Mouse (Mus musculus): Measurements from ENCODE around the gene Fam13c. TPM values are rescaled to one million over a fixed set of nuclear protein-coding genes. Genes with fewer than 3 reads are reported as not detected.
A peak's percentile ranks its signal among the peaks of the same experiment; 100 is the strongest.

Fam13c gene
- total and polyA plus RNA-seq, 3 experiments = 0.16 TPM; not detected in 2

DNA sequence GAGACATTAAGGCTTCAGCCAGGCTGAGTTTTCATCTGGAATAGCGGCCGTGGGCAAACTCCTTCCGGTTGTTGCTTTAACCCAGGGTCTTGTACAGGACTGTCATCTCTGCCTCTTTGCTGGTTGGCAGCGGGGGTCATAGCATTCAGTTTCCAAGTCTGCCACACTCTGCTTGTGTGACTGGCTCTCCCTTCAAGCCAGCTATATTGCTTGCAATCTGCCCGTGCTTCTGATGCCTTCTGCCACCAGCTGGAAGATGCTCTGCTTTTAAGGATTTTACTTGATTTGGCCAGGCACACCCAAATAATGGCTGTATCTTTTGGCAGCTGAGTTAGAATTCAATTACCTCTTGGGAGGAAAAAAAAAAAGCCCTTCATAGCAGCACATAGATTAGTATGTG is 65.6 kb downstream of the Fam13c start:
- Histone ChIP-seq H3K4me1 (ENCODE audit: insufficient read depth, low read depth, low read length) (no peaks in the 10 kb centered on the region), H3K27me3 (ENCODE audit: insufficient read depth, low read length) (no peaks in the 10 kb centered on the region), H3K4me3 (ENCODE audit: low read depth, low read length) (no peak overlapping the region), H3K9me3 (replicated peaks) (peaks cover 47% of the 10 kb centered on the region), H3K36me3 (replicated peaks) (no peaks in the 10 kb centered on the region)
- no peak for DNase-seq (ENCODE audit: low spot score)
- no peak for TF ChIP-seq GATA1 (IDR thresholded peaks at IDR 0.05; ENCODE audit: borderline replicate concordance, low read length)
- TF ChIP-seq GATA2 (IDR thresholded peaks at IDR 0.05; ENCODE audit: borderline replicate concordance, low read depth, low read length) = no peak
- TF ChIP-seq CTCF (IDR thresholded peaks at IDR 0.05; ENCODE audit: low read depth, low read length) = no peak
- TF ChIP-seq TAL1 (conservative IDR thresholded peaks at IDR 0.05; ENCODE audit: low read depth, low read length) = no peak
- no peak for TF ChIP-seq POLR2AphosphoS5 (IDR thresholded peaks at IDR 0.05; ENCODE audit: insufficient replicate concordance, low read depth, low read length)
- ATAC-seq (ENCODE audit: extremely low read depth, insufficient number of reproducible peaks, low FRiP score, poor library complexity, severe bottlenecking) = no peak

DNA sequence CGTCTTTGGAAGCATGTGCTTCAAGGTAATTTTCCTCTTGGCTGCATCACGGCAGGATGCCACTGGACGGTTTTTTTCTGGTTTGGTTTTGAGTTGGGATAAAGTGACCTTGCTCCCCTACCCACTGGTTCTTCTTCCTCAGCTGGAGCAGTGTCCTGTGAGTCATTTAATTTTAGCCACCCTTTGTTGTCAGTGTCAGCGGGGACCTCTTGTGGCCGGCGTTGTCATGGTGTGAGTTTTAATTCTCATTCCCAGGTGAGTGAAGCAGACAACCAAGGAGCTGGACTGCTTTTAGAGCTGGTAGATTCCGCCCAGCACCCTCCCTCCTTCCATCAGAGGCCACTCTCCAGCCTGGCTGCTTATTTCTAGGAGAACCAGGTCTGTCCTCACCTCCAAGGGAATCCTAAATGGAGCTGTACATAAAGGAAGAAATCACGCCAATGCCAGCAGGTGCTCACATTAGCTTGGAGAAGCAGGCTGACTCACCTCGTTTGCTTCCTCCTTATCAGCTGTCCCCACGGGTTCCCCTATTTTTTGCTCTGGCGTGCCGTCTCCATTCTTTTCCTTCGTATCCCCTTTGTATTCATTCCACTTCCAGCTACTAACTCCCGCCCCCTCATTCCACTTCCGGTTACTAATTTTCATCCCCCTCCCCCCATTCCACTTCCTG is 66.4 kb downstream of the Fam13c start:
- DNase-seq (ENCODE audit: low spot score) (no peak), ATAC-seq (ENCODE audit: extremely low read depth, insufficient number of reproducible peaks, low FRiP score, poor library complexity, severe bottlenecking) (no peak)
- Histone ChIP-seq H3K36me3 (replicated peaks) (no peaks in the 10 kb centered on the region), H3K4me3 (ENCODE audit: low read depth, low read length) (no peak overlapping the region), H3K9me3 (replicated peaks) (peaks cover 43% of the 10 kb centered on the region), H3K27me3 (ENCODE audit: insufficient read depth, low read length) (no peaks in the 10 kb centered on the region), H3K4me1 (ENCODE audit: insufficient read depth, low read depth, low read length) (no peaks in the 10 kb centered on the region)
- TF ChIP-seq TAL1 (conservative IDR thresholded peaks at IDR 0.05; ENCODE audit: low read depth, low read length) (no peak), GATA2 (IDR thresholded peaks at IDR 0.05; ENCODE audit: borderline replicate concordance, low read depth, low read length) (no peak), POLR2AphosphoS5 (IDR thresholded peaks at IDR 0.05; ENCODE audit: insufficient replicate concordance, low read depth, low read length) (no peak), GATA1 (IDR thresholded peaks at IDR 0.05; ENCODE audit: borderline replicate concordance, low read length) (no peak), CTCF (IDR thresholded peaks at IDR 0.05; ENCODE audit: low read depth, low read length) (no peak)

DNA sequence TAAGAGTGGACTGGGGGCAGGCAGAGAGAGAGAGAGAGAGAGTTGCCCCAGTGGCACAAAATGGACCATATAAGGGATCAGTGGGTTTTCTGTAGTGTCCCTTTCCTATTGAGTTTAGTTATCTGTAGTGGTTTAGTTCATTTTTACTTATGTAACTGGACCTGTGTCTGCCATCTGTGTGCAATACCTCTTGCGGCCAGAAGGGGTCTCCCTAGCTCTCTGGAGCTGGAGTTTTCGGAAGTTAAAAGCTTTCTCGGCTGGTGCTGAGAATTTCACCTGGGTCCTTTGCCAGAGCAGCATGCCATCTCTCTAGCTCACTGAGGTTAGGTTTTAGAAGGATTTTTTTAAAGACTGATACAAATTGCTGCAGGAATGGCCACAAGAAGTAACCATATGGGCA is 67.6 kb downstream of the Fam13c start:
- no peak overlapping the region for H3K4me3 ChIP-seq (ENCODE audit: low read depth, low read length)
- no peak for DNase-seq (ENCODE audit: low spot score)
- TF ChIP-seq CTCF (IDR thresholded peaks at IDR 0.05; ENCODE audit: low read depth, low read length) = no peak
- TF ChIP-seq GATA1 (IDR thresholded peaks at IDR 0.05; ENCODE audit: borderline replicate concordance, low read length) = no peak
- TF ChIP-seq POLR2AphosphoS5 (IDR thresholded peaks at IDR 0.05; ENCODE audit: insufficient replicate concordance, low read depth, low read length) = no peak
- no peak for TF ChIP-seq GATA2 (IDR thresholded peaks at IDR 0.05; ENCODE audit: borderline replicate concordance, low read depth, low read length)
- TF ChIP-seq TAL1 (conservative IDR thresholded peaks at IDR 0.05; ENCODE audit: low read depth, low read length) = no peak
- no peaks in the 10 kb centered on the region for H3K4me1 ChIP-seq (ENCODE audit: insufficient read depth, low read depth, low read length)
- no peak for ATAC-seq (ENCODE audit: extremely low read depth, insufficient number of reproducible peaks, low FRiP score, poor library complexity, severe bottlenecking)
- H3K36me3 ChIP-seq (replicated peaks) = no peaks in the 10 kb centered on the region
- no peaks in the 10 kb centered on the region for H3K27me3 ChIP-seq (ENCODE audit: insufficient read depth, low read length)
- H3K9me3 ChIP-seq (replicated peaks) = peaks cover 39% of the 10 kb centered on the region

DNA sequence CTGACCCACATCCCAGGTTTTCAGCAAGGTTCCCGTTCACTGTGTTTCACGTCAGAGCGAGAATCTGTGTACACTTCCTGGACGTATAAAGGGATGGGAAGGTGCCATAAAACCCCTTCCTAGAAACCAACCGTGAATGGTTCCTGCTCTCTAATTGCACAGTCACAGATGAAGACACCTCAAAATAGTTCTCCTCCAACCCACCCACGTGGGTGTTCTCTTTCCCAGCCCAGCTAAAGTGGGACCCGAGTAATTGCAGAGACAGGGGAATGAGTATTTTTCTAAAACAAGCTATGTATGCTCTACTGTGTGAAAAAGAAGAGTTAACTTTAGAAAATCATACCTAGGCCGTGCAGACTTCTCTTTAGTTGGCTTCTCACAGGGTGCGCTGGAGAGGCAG is 74.6 kb downstream of the Fam13c start:
- no peak for TF ChIP-seq GATA2 (IDR thresholded peaks at IDR 0.05; ENCODE audit: borderline replicate concordance, low read depth, low read length)
- no peak for TF ChIP-seq GATA1 (IDR thresholded peaks at IDR 0.05; ENCODE audit: borderline replicate concordance, low read length)
- TF ChIP-seq CTCF (IDR thresholded peaks at IDR 0.05; ENCODE audit: low read depth, low read length) = no peak
- TF ChIP-seq TAL1 (conservative IDR thresholded peaks at IDR 0.05; ENCODE audit: low read depth, low read length) = no peak
- TF ChIP-seq POLR2AphosphoS5 (IDR thresholded peaks at IDR 0.05; ENCODE audit: insufficient replicate concordance, low read depth, low read length) = no peak

DNA sequence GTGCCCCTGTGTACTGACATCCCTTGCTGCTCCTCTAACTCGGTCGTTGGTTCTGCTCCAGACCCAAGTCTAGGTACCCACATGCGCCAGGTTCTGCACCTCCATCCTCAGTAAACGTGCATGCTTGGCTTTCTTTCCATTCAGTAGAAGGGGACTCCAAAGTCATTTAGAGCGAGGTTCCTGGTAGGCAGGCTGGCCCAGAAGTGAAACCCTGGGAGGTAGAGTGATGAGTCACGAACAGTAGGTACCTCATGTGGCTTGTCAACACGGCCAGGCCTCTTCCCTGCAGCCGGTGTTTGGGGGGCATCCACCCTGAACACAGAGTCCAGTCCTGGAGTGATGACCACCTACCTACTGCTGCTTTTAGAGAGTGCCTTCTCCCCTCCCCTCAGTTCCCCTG is 76.4 kb downstream of the Fam13c start:
- ATAC-seq (ENCODE audit: extremely low read depth, insufficient number of reproducible peaks, low FRiP score, poor library complexity, severe bottlenecking) = no peak
- no peaks in the 10 kb centered on the region for H3K4me1 ChIP-seq (ENCODE audit: insufficient read depth, low read depth, low read length)
- no peaks in the 10 kb centered on the region for H3K36me3 ChIP-seq (replicated peaks)
- DNase-seq (ENCODE audit: low spot score) = no peak
- no peak overlapping the region for H3K4me3 ChIP-seq (ENCODE audit: low read depth, low read length)
- H3K9me3 ChIP-seq (replicated peaks) = peaks cover 61% of the 10 kb centered on the region
- no peaks in the 10 kb centered on the region for H3K27me3 ChIP-seq (ENCODE audit: insufficient read depth, low read length)
- TF ChIP-seq GATA1 (IDR thresholded peaks at IDR 0.05; ENCODE audit: borderline replicate concordance, low read length) = no peak
- no peak for TF ChIP-seq POLR2AphosphoS5 (IDR thresholded peaks at IDR 0.05; ENCODE audit: insufficient replicate concordance, low read depth, low read length)
- TF ChIP-seq GATA2 (IDR thresholded peaks at IDR 0.05; ENCODE audit: borderline replicate concordance, low read depth, low read length) = no peak
- TF ChIP-seq CTCF (IDR thresholded peaks at IDR 0.05; ENCODE audit: low read depth, low read length) = no peak
- TF ChIP-seq TAL1 (conservative IDR thresholded peaks at IDR 0.05; ENCODE audit: low read depth, low read length) = no peak

More for the DNA sequence above, 74.6 kb downstream of the Fam13c start:
- ATAC-seq (ENCODE audit: extremely low read depth, insufficient number of reproducible peaks, low FRiP score, poor library complexity, severe bottlenecking) (no peak), DNase-seq (ENCODE audit: low spot score) (no peak)
- Histone ChIP-seq H3K4me1 (ENCODE audit: insufficient read depth, low read depth, low read length) (no peaks in the 10 kb centered on the region), H3K27me3 (ENCODE audit: insufficient read depth, low read length) (no peaks in the 10 kb centered on the region), H3K4me3 (ENCODE audit: low read depth, low read length) (no peak overlapping the region), H3K36me3 (replicated peaks) (no peaks in the 10 kb centered on the region), H3K9me3 (replicated peaks) (peaks cover 48% of the 10 kb centered on the region)

- Histone ChIP-seq H3K4me3 (ENCODE audit: low read depth, low read length) (0 out of 2 replicates have a peak overlapping the region, but pooled peaks have one; percentile 30), H3K4me1 (ENCODE audit: insufficient read depth, low read depth, low read length) (no peaks in the 10 kb centered on the region), H3K9me3 (replicated peaks) (peaks cover 72% of the 10 kb centered on the region), H3K36me3 (replicated peaks) (no peaks in the 10 kb centered on the region), H3K27me3 (ENCODE audit: insufficient read depth, low read length) (no peaks in the 10 kb centered on the region)
- ATAC-seq (ENCODE audit: extremely low read depth, insufficient number of reproducible peaks, low FRiP score, poor library complexity, severe bottlenecking) (no peak), DNase-seq (ENCODE audit: low spot score) (no peak)
- no peak for TF ChIP-seq TAL1 (conservative IDR thresholded peaks at IDR 0.05; ENCODE audit: low read depth, low read length)
- TF ChIP-seq POLR2AphosphoS5 (IDR thresholded peaks at IDR 0.05; ENCODE audit: insufficient replicate concordance, low read depth, low read length) = no peak
- no peak for TF ChIP-seq GATA2 (IDR thresholded peaks at IDR 0.05; ENCODE audit: borderline replicate concordance, low read depth, low read length)
- TF ChIP-seq GATA1 (IDR thresholded peaks at IDR 0.05; ENCODE audit: borderline replicate concordance, low read length) = no peak
- no peak for TF ChIP-seq CTCF (IDR thresholded peaks at IDR 0.05; ENCODE audit: low read depth, low read length)
Observed at GRCm38 (mm10) chr10:70519640-70520099, 79.4 kb downstream of the Fam13c start.

Data from G1E (cell line).